8 mouse cellular contexts compared by ENCODE assay signal in genomic region chr5:34582314-34582675, GRCm38 (mm10). TPM values are rescaled to one million over a fixed set of nuclear protein-coding genes. Genes with fewer than 3 reads are reported as not detected.
DNase-seq lines count a peak whose midpoint lies in the region; ATAC-seq lines count a peak whose summit lies in the region.
"Had no signal": no experiment of that assay in that cellular context is flagged by ENCODE, and none has a peak within 500 bp of the region (broad histone marks: within the 10 kb centered on the region; RNA-seq: fewer than 3 reads in every experiment).

No protein-coding gene starts in this region.

- no peaks in the 10 kb centered on the region for H3K27me3 ChIP-seq in kidney, embryonic 16.5 days (ENCODE audit: insufficient read depth, low read length)
- no peaks in the 10 kb centered on the region for H3K27me3 ChIP-seq in embryonic facial prominence, embryonic 13.5 days
- H3K27me3 ChIP-seq in liver, embryonic 13.5 days = no peaks in the 10 kb centered on the region

- H3K4me2 ChIP-seq in kidney, embryonic 16.5 days (replicated peaks; ENCODE audit: low read depth, low read length) = no peak overlapping the region
- no peak overlapping the region for H3K4me2 ChIP-seq in embryonic facial prominence, embryonic 13.5 days
- peak overlapping the region; percentile 72 for H3K4me2 ChIP-seq in liver, embryonic 13.5 days

- no peaks in the 10 kb centered on the region for H3K9me3 ChIP-seq in kidney, embryonic 16.5 days (ENCODE audit: low read length)
- H3K9me3 ChIP-seq in embryonic facial prominence, embryonic 13.5 days = no peaks in the 10 kb centered on the region
- H3K9me3 ChIP-seq in liver, embryonic 13.5 days (replicated peaks) = no peaks in the 10 kb centered on the region

- H3K4me3 ChIP-seq in kidney, embryonic 16.5 days (ENCODE audit: low read length) = no peak overlapping the region
- H3K4me3 ChIP-seq in embryonic facial prominence, embryonic 13.5 days = no peak overlapping the region
- H3K4me3 ChIP-seq in liver, embryonic 13.5 days (replicated peaks) = peak overlapping the region; percentile 47

- DNase-seq in kidney, postnatal 14 days = no peak
- DNase-seq in ZHBTc4 (ENCODE audit: low read depth, low spot score) = peak; percentile 21
- DNase-seq in liver, embryonic 13.5 days = no peak
- DNase-seq in spleen, postnatal 4 days (ENCODE audit: low spot score in 2 of 2) = no peak
- DNase-seq in B cell, adult 2 months = no peak
- DNase-seq: thymus, adult 2 months had no signal

- no peak for ATAC-seq in kidney, embryonic 16.5 days (ENCODE audit: low FRiP score, low TSS enrichment)
- ATAC-seq in embryonic facial prominence, embryonic 13.5 days (ENCODE audit: insufficient number of reproducible peaks, insufficient read depth, low FRiP score, low TSS enrichment, low read depth) = no peak
- peak; percentile 85 for ATAC-seq in liver, embryonic 13.5 days (ENCODE audit: low read depth)

- H3K27ac ChIP-seq in kidney, embryonic 16.5 days (ENCODE audit: low read length) = peak overlapping the region; percentile 70
- peak overlapping the region; percentile 67 for H3K27ac ChIP-seq in embryonic facial prominence, embryonic 13.5 days
- H3K27ac ChIP-seq in liver, embryonic 13.5 days = peak overlapping the region; percentile 98

- WGBS in kidney, embryonic 16.5 days = 72% methylated on average over 5 of the region's 5 CpGs
- 79% methylated on average over 5 of the region's 5 CpGs for WGBS in embryonic facial prominence, embryonic 13.5 days
- 19% methylated on average over 5 of the region's 5 CpGs for WGBS in liver, embryonic 13.5 days (ENCODE audit: insufficient replicate concordance)

- H3K36me3 ChIP-seq in kidney, embryonic 16.5 days (ENCODE audit: insufficient read depth, low read length) = no peaks in the 10 kb centered on the region
- H3K36me3 ChIP-seq in embryonic facial prominence, embryonic 13.5 days = peaks cover 4% of the 10 kb centered on the region; the same call in 1 of the 2 replicates
- H3K36me3 ChIP-seq in liver, embryonic 13.5 days = peaks cover 31% of the 10 kb centered on the region

- H3K4me1 ChIP-seq in kidney, embryonic 16.5 days (ENCODE audit: insufficient read depth, low read length) = peaks cover 5% of the 10 kb centered on the region
- H3K4me1 ChIP-seq in embryonic facial prominence, embryonic 13.5 days = peaks cover 16% of the 10 kb centered on the region; the same call in 1 of the 2 replicates
- peaks cover 82% of the 10 kb centered on the region for H3K4me1 ChIP-seq in liver, embryonic 13.5 days (replicated peaks)

- no peak overlapping the region for H3K9ac ChIP-seq in kidney, embryonic 16.5 days (replicated peaks; ENCODE audit: low read length)
- H3K9ac ChIP-seq in embryonic facial prominence, embryonic 13.5 days = no peak overlapping the region; the same call in 1 of the 2 replicates
- H3K9ac ChIP-seq in liver, embryonic 13.5 days = peak overlapping the region; percentile 69

RNA-seq across cellular contexts. Expression of gene Add1, which starts 8.8 kb away (rescaled TPM):
- polyA plus RNA-seq in kidney, embryonic 16.5 days (2015; fragmentation: Nextera tagmentation; extraction: Ambion mirVana) = 217 and 219 TPM in 2 replicates
- polyA plus RNA-seq in embryonic facial prominence, embryonic 13.5 days (2015; fragmentation: Nextera tagmentation; extraction: Ambion mirVana) = 196 and 208 TPM in 2 replicates
- 124 and 133 TPM in 2 replicates for polyA plus RNA-seq in liver, embryonic 13.5 days (2015; fragmentation: Nextera tagmentation; extraction: Ambion mirVana)

RNA-seq across cellular contexts. Expression of gene Mfsd10, which starts 54.7 kb away (rescaled TPM):
- 154 and 156 TPM in 2 replicates for polyA plus RNA-seq in kidney, embryonic 16.5 days (2015; fragmentation: Nextera tagmentation; extraction: Ambion mirVana)
- polyA plus RNA-seq in embryonic facial prominence, embryonic 13.5 days (2015; fragmentation: Nextera tagmentation; extraction: Ambion mirVana) = 129 and 146 TPM in 2 replicates
- polyA plus RNA-seq in liver, embryonic 13.5 days (2015; fragmentation: Nextera tagmentation; extraction: Ambion mirVana) = 56.3 and 65.9 TPM in 2 replicates

RNA-seq across cellular contexts. Expression of gene Sh3bp2, which starts 56.7 kb away (rescaled TPM):
- polyA plus RNA-seq in kidney, embryonic 16.5 days (2015; fragmentation: Nextera tagmentation; extraction: Ambion mirVana) = 5.6 and 9.5 TPM in 2 replicates
- 8.3 and 13.9 TPM in 2 replicates for polyA plus RNA-seq in embryonic facial prominence, embryonic 13.5 days (2015; fragmentation: Nextera tagmentation; extraction: Ambion mirVana)
- polyA plus RNA-seq in liver, embryonic 13.5 days (2015; fragmentation: Nextera tagmentation; extraction: Ambion mirVana) = 2.4 and 4.4 TPM in 2 replicates
